Mouse (Mus musculus): ENCODE data around the gene Tfe3. TPM values are rescaled to one million over a fixed set of nuclear protein-coding genes. Genes with fewer than 3 reads are reported as not detected.
"Not testable (repeated sequence)": the region's sequence is repeated elsewhere in the genome, so short reads cannot be mapped to it uniquely, and the experiment has no call there.

Tfe3 gene
- polyA plus RNA-seq, 1 experiment from 2014 or later: 30.3 TPM

DNA sequence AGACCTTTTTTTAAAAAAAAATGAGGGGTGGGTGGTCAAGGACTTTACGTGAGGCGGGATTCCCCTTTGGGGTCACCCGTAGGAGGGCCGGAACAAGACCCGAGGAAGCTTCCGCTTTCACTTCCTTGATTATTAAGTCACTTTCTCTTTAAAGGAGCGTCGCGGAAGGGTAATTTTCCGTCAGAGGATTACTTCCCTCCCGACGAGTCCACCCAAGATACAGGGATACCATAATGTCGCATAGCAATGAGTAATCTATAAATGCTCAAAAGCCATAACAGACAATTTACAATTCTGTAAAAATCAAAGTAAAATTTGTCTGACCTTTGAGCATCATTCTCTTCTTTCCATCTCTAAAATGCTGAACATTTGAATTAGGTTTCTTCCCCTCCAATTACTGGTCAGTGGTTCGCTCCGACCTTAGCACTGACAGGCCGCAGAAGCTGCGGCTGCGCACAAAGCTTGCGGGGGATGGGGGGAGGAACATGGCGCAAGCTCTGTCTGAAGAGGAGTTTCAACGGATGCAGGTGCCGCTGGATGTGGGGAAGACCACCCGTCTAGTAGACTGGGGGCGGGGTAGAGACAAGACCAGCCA lies 27.3 kb downstream of the Tfe3 start, which contains the start of gene Gripap1:
Gripap1 (plus strand) TSS at position 224 of the 595 bp plus-strand sequence.
- Histone ChIP-seq H3K4me2 (peak within 1 kb of the TSS; percentile 59), H3K27me3 (no peaks in the 10 kb centered on the region), H3K9ac (peak within 1 kb of the TSS; percentile 59), H3K4me3 (replicated peaks) (peak within 1 kb of the TSS; percentile 53), H3K27ac (no peak within 1 kb of the TSS), H3K9me3 (no peaks in the 10 kb centered on the region), H3K36me3 (replicated peaks) (no peaks in the 10 kb centered on the region), H3K4me1 (no peaks in the 10 kb centered on the region)
- WGBS: 18% methylated on average over 24 of the region's 24 CpGs
- ATAC-seq (ENCODE audit: low FRiP score): peak; percentile 91

DNA sequence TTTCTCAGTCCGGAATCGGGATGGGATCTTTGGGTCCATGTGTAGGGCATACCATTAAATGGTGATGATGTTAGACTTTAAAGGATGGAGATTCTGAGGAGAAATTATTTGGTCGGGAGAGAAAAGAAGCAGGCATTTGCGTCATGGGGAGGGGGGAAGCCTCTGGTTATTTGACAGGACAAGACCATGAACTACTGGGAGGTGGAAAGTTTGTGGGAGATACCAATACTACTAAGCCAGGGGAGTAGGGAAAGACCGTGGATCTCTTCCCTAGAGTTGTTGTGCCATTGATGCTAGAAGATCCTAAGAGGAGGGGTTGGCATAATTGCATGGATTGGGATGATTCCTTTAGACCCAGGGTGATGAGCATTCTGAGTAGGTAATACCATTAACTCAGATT lies 27.9 kb downstream of the Tfe3 start:
- H3K4me2 ChIP-seq: peak overlapping the region; percentile 59
- ATAC-seq (ENCODE audit: low FRiP score): 0 out of 2 replicates have a peak, but pooled peaks have one; percentile 11
- H3K9ac ChIP-seq: peak overlapping the region; percentile 59
- no peaks in the 10 kb centered on the region for H3K4me1 ChIP-seq
- no peak overlapping the region for H3K27ac ChIP-seq
- WGBS: 18% methylated on average over 5 of the region's 5 CpGs
- H3K36me3 ChIP-seq (replicated peaks): no peaks in the 10 kb centered on the region; the same call in 1 of the 2 replicates
- no peaks in the 10 kb centered on the region for H3K27me3 ChIP-seq
- peak overlapping the region; percentile 53 for H3K4me3 ChIP-seq (replicated peaks)
- H3K9me3 ChIP-seq: no peaks in the 10 kb centered on the region

- Histone ChIP-seq H3K36me3 (replicated peaks) (no peaks in the 10 kb centered on the region; the same call in 1 of the 2 replicates), H3K4me2 (no peak overlapping the region), H3K27me3 (no peaks in the 10 kb centered on the region), H3K4me1 (no peaks in the 10 kb centered on the region), H3K4me3 (replicated peaks) (no peak overlapping the region), H3K27ac (no peak overlapping the region), H3K9me3 (no peaks in the 10 kb centered on the region), H3K9ac (no peak overlapping the region)
- ATAC-seq (ENCODE audit: low FRiP score): no peak
- WGBS: 51% methylated on average over 3 of the region's 3 CpGs
Measured at GRCm38 (mm10) chrX:7793361-7793760, 31.0 kb downstream of the Tfe3 start.

DNA sequence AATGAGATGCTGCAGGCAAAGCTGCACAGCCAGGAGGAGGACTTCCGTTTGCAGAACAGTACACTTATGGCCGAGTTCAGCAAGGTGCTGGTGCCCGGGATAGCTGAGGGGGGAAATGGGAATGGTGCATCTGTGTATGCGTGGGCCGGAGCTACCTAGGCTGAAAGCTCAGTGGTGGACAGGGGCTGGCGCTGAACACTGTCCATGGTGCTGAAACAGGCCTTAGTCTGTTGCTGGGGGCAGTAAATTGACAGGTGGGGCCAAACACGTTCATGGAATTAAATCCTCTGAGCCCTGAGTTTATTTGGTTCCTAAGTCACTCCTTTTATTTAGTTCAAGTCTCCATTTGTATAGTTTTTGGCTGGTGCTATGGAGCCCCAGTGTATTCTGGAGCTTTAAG lies 32.7 kb downstream of the Tfe3 start:
- 38% methylated on average over 7 of the region's 7 CpGs for WGBS
- Histone ChIP-seq H3K9me3 (no peaks in the 10 kb centered on the region), H3K4me2 (no peak overlapping the region), H3K36me3 (replicated peaks) (peaks cover 1% of the 10 kb centered on the region), H3K27me3 (no peaks in the 10 kb centered on the region), H3K9ac (no peak overlapping the region), H3K4me1 (no peaks in the 10 kb centered on the region), H3K4me3 (replicated peaks) (no peak overlapping the region), H3K27ac (no peak overlapping the region)
- no peak for ATAC-seq (ENCODE audit: low FRiP score)

DNA sequence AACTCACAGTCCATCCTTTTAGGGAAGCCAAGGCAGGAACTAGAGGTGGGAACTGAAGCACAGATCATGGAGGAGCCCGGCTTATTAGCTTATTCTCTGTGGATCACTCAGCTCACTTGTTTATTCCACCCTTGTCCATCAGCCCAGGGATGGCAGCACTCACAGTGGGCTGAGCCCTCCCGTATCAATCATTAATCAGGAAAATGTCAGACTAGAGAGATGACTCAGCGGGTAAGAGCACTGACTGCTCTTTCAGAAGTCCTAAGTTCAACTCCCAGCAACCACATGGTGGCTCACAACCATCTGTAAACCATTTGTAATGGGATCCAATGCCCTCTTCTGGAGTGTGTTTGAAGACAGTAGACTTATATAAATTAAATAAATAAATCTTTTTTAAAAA lies 35.0 kb downstream of the Tfe3 start:
- Histone ChIP-seq H3K27me3 (no peaks in the 10 kb centered on the region), H3K9me3 (no peaks in the 10 kb centered on the region), H3K9ac (no peak overlapping the region), H3K36me3 (replicated peaks) (peaks cover 14% of the 10 kb centered on the region), H3K4me2 (no peak overlapping the region), H3K27ac (no peak overlapping the region), H3K4me1 (no peaks in the 10 kb centered on the region), H3K4me3 (replicated peaks) (no peak overlapping the region)
- WGBS: 85% methylated on average over 3 of the region's 3 CpGs
- ATAC-seq (ENCODE audit: low FRiP score): no peak

- not testable (repeated sequence) for H3K27ac ChIP-seq; H3K4me1 ChIP-seq; ATAC-seq (ENCODE audit: low FRiP score); H3K9me3 ChIP-seq; H3K4me3 ChIP-seq (replicated peaks); H3K9ac ChIP-seq; H3K27me3 ChIP-seq; H3K4me2 ChIP-seq
- 91% methylated on average over 2 of the region's 2 CpGs for WGBS
- peaks cover 40% of the 10 kb centered on the region for H3K36me3 ChIP-seq (replicated peaks)
Measured at GRCm38 (mm10) chrX:7802157-7802556, 39.8 kb downstream of the Tfe3 start.

DNA sequence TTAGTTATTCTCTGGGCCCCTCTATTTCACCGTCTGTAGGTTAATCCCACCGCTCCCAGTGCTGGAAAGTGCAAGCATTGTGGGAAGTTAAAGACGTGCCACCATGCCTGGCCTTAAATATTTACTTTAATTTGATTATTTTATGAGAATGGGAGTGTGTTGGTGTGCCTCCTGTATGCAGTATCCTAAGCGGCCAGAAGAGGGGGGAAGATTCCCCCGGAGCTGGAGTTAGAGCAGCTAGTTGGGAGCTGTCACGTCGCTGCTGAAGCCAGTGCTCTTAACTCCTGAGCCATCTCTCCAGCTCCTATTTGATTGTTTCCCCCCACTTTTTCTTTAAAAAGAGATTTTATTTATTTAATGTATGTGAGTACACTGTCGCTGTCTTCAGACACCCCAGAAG lies 52.7 kb downstream of the Tfe3 start:
- H3K36me3 ChIP-seq (replicated peaks): peaks cover 45% of the 10 kb centered on the region

DNA sequence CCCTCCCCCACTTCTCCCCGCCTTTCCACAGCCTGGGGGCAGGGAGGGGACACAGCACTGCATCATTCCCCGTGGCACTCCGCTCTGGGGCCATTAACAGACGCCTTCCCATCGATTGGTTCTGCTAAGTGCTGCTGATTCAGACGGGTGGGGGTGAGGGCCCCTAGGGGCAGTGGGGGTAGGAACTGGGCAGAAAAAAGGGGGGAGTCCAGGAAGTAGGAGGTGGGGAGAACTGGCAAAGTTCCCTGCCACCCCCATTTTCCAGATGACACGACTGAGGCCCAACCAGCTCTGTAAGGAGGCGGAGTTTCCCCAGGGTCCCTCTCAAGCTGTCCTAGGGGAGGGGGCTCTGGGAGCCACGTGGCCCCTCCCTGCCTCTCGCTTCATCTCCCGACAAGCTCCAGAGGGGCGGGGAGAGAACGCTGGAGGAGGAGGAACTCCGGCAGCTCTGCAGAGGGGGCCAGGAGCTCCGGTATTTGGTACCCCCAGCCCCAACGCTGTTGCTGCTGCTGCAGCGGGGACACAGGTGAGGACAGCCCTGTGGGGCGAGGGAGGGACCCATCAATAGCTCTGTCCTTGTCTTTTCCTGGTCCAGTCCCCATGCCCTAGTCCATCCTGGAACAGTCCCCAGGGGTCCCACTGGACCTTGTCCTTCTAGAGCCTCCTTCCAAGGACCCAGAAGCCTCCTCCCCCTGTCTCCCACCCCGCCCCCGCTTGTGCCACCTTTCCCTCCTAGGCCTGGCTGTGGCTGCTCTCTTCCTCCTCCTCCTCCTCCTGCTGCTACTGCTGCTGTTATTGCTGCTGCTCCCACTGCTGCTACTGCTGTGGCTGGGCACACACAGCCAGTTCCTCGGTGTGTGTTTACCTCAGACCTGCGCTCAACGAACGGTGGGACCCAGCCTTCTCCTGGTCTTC lies 59.8 kb downstream of the Tfe3 start, which contains the start of gene Kcnd1:
Kcnd1 (plus strand) TSS at position 425 of the 915 bp plus-strand sequence.
- Histone ChIP-seq H3K27me3 (no peaks in the 10 kb centered on the region), H3K36me3 (replicated peaks) (peaks cover 18% of the 10 kb centered on the region), H3K4me2 (peak within 1 kb of the TSS; percentile 53), H3K4me3 (replicated peaks) (peak within 1 kb of the TSS; percentile 30), H3K4me1 (no peaks in the 10 kb centered on the region; the same call in 1 of the 2 replicates), H3K9me3 (no peaks in the 10 kb centered on the region), H3K9ac (peak within 1 kb of the TSS; percentile 36), H3K27ac (no peak within 1 kb of the TSS)
- WGBS: 20% methylated on average over 24 of the region's 24 CpGs
- peak; percentile 63; the same call in 1 of the 2 replicates for ATAC-seq (ENCODE audit: low FRiP score)

More for the DNA sequence above, 52.7 kb downstream of the Tfe3 start:
- H3K27ac ChIP-seq; H3K27me3 ChIP-seq; H3K4me2 ChIP-seq; H3K4me1 ChIP-seq; H3K9ac ChIP-seq; H3K9me3 ChIP-seq; H3K4me3 ChIP-seq (replicated peaks); ATAC-seq (ENCODE audit: low FRiP score): not testable (repeated sequence)
- WGBS: 54% methylated on average over 8 of the region's 8 CpGs

MicroRNAs encoded within 50 kb of the gene (microRNA counts, 519-probe panel; counts per million panel counts)
- 4,826 counts per million, percentile 63 among the panel's probes with 10 or more counts for microRNA mmu-miR-1198

Small RNA genes lying within 50 kb of the gene (microRNA-seq; reads per million reads assigned to microRNA genes)
- gene Mir1198: 46.1 reads per million, percentile 43 among the genes with 10 or more reads in this experiment

Other genes with a start within 250 kb of the Tfe3 start
- 0.26 TPM in 1 of 2 replicates, not detected in the other for gene Foxp3, start 188.9 kb upstream of the Tfe3 start, polyA plus RNA-seq (2016; fragmentation: Nextera tagmentation; extraction: Ambion mirVana)
- gene Ppp1r3f, start 188.3 kb upstream of the Tfe3 start, polyA plus RNA-seq (2016; fragmentation: Nextera tagmentation; extraction: Ambion mirVana): 4.1 and 4.4 TPM in 2 replicates
- 35.4 and 36.5 TPM in 2 replicates for gene Ccdc22, start 157.0 kb upstream of the Tfe3 start, polyA plus RNA-seq (2016; fragmentation: Nextera tagmentation; extraction: Ambion mirVana)
- not detected in 2 replicates for gene Cacna1f, start 155.5 kb upstream of the Tfe3 start, polyA plus RNA-seq (2016; fragmentation: Nextera tagmentation; extraction: Ambion mirVana)
- gene Syp, start 124.1 kb upstream of the Tfe3 start, polyA plus RNA-seq (2016; fragmentation: Nextera tagmentation; extraction: Ambion mirVana): 42.0 and 44.8 TPM in 2 replicates
- 2.0 and 2.6 TPM in 2 replicates for gene Prickle3, start 105.3 kb upstream of the Tfe3 start, polyA plus RNA-seq (2016; fragmentation: Nextera tagmentation; extraction: Ambion mirVana)
- 45.5 and 52.0 TPM in 2 replicates for gene Plp2, start 91.2 kb upstream of the Tfe3 start, polyA plus RNA-seq (2016; fragmentation: Nextera tagmentation; extraction: Ambion mirVana)
- 0.09 and 0.19 TPM in 2 replicates for gene Magix, start 81.3 kb upstream of the Tfe3 start, polyA plus RNA-seq (2016; fragmentation: Nextera tagmentation; extraction: Ambion mirVana)
- gene Gpkow, start 65.4 kb upstream of the Tfe3 start, polyA plus RNA-seq (2016; fragmentation: Nextera tagmentation; extraction: Ambion mirVana): 45.6 and 53.4 TPM in 2 replicates
- gene Wdr45, start 48.2 kb upstream of the Tfe3 start, polyA plus RNA-seq (2016; fragmentation: Nextera tagmentation; extraction: Ambion mirVana): 21.1 and 21.2 TPM in 2 replicates
- 0.66 TPM in 1 of 2 replicates, not detected in the other for gene Gm45208, start 40.3 kb upstream of the Tfe3 start, polyA plus RNA-seq (2016; fragmentation: Nextera tagmentation; extraction: Ambion mirVana)
- gene Praf2, start 34.1 kb upstream of the Tfe3 start, polyA plus RNA-seq (2016; fragmentation: Nextera tagmentation; extraction: Ambion mirVana): 79.5 and 84.7 TPM in 2 replicates
- 29.6 and 31.1 TPM in 2 replicates for gene Ccdc120, start 11.7 kb upstream of the Tfe3 start, polyA plus RNA-seq (2016; fragmentation: Nextera tagmentation; extraction: Ambion mirVana)
- 75.7 and 84.4 TPM in 2 replicates for gene Gripap1, start 27.2 kb downstream of the Tfe3 start, polyA plus RNA-seq (2016; fragmentation: Nextera tagmentation; extraction: Ambion mirVana)
- 0.95 and 1.5 TPM in 2 replicates for gene Kcnd1, start 59.7 kb downstream of the Tfe3 start, polyA plus RNA-seq (2016; fragmentation: Nextera tagmentation; extraction: Ambion mirVana)
- 60.8 and 63.0 TPM in 2 replicates for gene Otud5, start 78.8 kb downstream of the Tfe3 start, polyA plus RNA-seq (2016; fragmentation: Nextera tagmentation; extraction: Ambion mirVana)
- 10.4 and 13.2 TPM in 2 replicates for gene Pim2, start 115.7 kb downstream of the Tfe3 start, polyA plus RNA-seq (2016; fragmentation: Nextera tagmentation; extraction: Ambion mirVana)
- gene Slc35a2, start 121.5 kb downstream of the Tfe3 start, polyA plus RNA-seq (2016; fragmentation: Nextera tagmentation; extraction: Ambion mirVana): 30.4 and 31.8 TPM in 2 replicates
- 169 and 181 TPM in 2 replicates for gene Pqbp1, start 136.7 kb downstream of the Tfe3 start, polyA plus RNA-seq (2016; fragmentation: Nextera tagmentation; extraction: Ambion mirVana)
- 146 and 158 TPM in 2 replicates for gene Timm17b, start 136.8 kb downstream of the Tfe3 start, polyA plus RNA-seq (2016; fragmentation: Nextera tagmentation; extraction: Ambion mirVana)
- gene Gm10491, start 145.3 kb downstream of the Tfe3 start, polyA plus RNA-seq (2016; fragmentation: Nextera tagmentation; extraction: Ambion mirVana): not detected in 2 replicates
- not detected in 2 replicates for gene Gm10490, start 147.0 kb downstream of the Tfe3 start, polyA plus RNA-seq (2016; fragmentation: Nextera tagmentation; extraction: Ambion mirVana)
- 57.6 and 59.9 TPM in 2 replicates for gene Pcsk1n, start 157.3 kb downstream of the Tfe3 start, polyA plus RNA-seq (2016; fragmentation: Nextera tagmentation; extraction: Ambion mirVana)
- not detected in 2 replicates for gene Eras, start 166.0 kb downstream of the Tfe3 start, polyA plus RNA-seq (2016; fragmentation: Nextera tagmentation; extraction: Ambion mirVana)
- 81.5 and 85.6 TPM in 2 replicates for gene Hdac6, start 185.3 kb downstream of the Tfe3 start, polyA plus RNA-seq (2016; fragmentation: Nextera tagmentation; extraction: Ambion mirVana)
- 0.87 and 0.97 TPM in 2 replicates for gene Gata1, start 215.5 kb downstream of the Tfe3 start, polyA plus RNA-seq (2016; fragmentation: Nextera tagmentation; extraction: Ambion mirVana)

Measured in forebrain, embryonic 12.5 days (tissue).